Mouse (Mus musculus) NIH3T3 (cell line): ENCODE data around the gene Pccb.
A peak's percentile ranks its signal among the peaks of the same experiment; 100 is the strongest.

Experiments used
- DNase-seq: peaks from one replicate; pipeline ENCODE4 v3.0.0-alpha.2; 2012; ENCODE audit warnings: low read depth

Gene Pccb

DNA sequence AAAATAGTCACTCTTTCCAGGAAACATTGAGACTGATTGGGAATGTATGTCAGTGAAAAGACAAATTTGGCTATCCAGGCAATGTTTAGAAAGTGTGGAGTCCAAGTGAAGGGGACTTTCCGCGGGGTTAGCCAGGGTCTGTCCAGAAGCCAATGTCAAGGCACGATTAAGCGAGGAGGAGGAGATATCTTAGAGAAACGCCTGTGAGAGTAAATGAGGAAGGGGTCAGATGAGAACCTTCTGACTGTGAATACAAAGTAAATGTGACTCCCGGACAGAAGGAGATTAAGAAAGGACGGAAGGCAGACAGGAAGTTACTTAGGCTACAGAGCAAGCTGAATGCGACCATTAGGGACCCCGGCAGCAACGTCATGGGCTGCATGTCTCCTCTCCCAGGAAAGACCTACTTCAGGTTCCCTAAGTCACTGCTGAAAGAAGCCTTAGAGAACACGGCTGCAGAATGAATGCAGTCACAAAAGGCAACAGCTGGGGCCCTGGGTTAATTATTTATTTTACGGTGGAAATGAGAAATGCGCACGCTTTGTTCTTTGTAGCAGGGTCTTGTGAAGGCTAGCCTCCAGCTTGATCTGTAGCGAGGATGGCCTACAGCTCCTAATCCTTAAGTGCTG is 11.1 kb upstream of the Pccb start:
- DNase-seq = no peak

DNA sequence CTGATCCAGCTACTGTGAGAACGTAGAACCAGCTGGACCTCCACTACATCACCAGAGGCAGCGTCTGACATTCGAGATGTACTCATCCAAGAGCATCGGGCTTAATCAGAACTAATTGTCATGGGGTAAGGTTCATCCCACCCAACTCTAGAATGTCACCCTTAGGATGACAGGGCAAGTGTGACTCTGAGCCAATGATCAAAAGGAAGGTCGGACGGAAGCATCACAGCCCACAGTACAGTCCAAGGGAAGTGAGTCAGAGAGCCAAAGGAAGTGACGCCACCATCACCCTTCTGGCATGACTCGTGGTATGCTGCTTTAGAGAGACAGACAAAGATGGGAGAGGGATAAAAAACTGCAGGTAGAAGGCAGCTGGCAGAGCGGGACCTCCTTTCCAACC is 7.6 kb upstream of the Pccb start:
- DNase-seq = no peak

- DNase-seq = no peak
These were observed 6.8 kb upstream of the Pccb start for GRCm38 (mm10) chr9:101041508-101041907.

DNA sequence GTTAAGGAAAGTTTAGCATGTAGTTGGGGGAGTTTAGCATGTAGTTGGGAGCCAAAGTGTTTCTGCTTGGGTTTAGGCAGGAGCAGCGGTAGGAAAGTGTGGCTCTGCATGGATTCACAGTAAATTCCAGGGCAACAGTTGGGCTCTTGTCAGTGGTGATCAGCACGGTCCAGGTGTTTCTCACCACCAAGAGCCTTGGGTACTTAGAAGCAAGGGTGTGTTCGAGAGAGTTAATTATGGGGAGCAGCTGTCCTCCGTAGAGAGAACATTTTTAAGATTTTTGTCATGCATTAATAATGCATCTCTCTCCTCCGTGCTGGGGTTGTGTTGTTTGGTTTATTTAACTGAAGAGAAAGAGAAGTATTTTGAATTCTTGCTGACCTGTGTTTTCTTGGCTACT is 3.9 kb upstream of the Pccb start:
- DNase-seq = no peak

- no peak for DNase-seq
These were observed 2.7 kb upstream of the Pccb start for GRCm38 (mm10) chr9:101037396-101037795.

- no peak for DNase-seq
These were observed 2.2 kb upstream of the Pccb start for GRCm38 (mm10) chr9:101036876-101037275.

DNA sequence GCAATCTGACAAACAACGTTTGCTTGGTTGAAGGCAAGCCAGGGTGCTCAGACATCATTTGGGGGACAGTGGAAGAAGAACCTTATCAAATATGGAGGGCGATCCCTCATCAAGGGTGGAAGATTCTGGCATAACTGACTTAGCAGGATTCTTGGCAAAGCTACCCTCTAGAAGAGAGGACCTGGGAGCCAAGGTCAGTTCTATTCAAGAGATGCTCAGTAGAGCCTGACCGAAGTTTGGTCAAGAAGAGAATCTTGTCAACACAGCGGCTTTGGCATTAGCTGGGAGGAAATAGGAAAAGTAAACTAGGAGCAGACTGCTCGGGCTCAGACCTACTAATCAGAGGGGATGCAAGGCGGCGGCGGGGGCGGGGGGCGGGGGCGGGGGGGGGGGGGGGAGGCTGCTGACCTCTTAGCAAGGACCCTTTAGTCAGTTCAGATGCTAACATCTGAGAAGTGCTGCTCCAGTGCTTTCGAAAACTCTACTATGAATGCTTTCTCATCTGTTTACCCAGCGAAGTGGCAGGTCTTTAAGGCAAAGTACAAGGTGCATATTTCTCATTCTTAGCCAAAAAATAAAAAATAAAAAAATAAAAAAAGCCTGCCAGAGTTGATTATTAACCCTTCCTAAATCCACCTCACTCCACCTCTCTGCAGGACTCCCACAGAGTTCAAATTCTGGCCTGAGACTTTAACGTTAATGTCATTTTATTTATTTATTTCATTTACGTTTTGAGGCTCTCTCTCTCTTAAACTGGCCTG is 1.3 kb upstream of the Pccb start:
- DNase-seq = no peak

DNA sequence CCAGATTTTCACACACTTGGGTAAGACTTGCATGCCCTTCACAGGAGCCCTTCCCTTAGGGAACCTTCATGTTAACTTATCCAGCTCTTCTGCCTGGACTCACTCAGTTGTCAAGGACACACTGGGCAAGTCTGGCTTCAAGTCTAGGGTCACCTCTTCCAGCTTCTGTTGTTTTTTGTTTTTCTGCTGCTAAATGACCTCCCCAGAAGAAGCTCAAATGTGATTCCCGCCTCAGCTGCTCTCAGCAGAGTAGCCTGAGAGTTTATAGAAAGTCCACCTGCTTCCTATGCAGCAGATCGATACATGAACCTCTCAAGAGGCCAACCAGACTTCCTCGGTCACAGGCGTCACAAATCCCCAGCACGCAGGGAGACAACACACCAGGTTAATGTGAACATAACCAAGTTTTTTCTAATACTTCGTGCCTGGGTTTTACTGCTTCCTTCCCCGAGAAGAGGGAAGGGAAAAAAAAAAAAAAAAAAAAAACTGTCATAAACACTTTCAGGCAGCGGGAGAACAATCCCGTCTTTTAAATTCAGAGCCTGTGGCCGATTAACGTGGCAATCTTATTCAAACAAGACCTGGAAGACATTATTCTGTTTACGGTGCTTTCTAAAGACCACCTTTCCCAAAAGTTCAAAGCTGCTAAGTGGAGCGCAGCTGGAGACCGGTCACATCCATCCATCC is 794 bp downstream of the Pccb start:
- DNase-seq = no peak

DNA sequence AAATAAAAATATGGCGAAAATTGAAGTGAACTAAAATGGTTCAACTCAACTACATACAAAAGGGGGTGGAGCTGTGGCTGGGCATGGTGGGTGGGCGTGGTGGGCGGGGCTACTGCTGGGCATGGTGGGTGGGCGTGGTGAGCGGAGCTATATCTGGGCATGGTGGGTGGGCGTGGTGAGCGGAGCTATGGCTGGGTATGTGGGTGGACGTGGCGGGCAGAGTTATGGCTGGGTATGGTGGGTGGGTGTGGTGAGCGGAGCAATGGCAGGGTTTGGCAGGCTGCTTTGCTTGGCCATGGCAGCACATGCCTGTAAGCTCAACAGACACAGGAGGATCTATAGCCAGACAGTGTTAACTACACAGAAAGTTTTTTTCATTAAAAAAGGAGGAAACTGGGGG is 15.9 kb downstream of the Pccb start:
- no peak for DNase-seq

DNA sequence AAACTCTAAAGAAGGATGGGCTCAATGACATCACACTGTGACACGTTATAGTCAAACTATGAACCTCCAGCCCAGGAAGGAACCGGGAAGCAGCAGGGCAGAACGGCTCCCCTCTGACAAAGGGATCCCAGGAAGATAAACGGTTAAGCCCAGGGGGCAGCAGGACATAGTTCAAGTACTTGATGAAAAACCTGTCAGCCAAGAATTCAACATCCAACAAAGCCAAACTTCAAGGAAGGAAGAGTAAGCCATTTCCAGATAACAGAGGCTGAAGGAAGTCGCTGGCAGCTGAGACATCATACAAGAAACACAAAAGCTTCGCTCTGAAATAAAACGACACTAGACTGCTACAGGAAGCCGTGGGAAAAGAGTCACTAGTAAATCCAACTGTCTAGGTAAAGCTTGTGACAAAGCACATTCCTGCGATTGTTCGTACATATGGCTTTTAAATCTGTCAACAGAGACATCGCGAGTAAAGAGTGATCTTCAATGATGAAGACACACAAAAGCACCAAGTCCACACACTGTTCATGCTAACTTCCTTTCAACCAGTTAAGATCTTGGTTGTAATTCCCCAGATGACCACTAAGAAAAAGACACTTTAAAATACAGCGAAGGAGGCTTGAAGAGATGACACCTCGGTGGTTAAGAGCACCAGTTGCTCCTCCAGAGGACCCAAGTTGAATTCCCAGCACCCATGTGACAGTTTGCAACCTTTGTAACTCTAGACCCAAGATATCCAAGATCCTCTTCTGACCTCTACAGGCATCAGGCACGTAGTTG is 16.8 kb downstream of the Pccb start:
- no peak for DNase-seq

- no peak for DNase-seq
These were observed 19.4 kb downstream of the Pccb start for GRCm38 (mm10) chr9:101015324-101015723.

DNA sequence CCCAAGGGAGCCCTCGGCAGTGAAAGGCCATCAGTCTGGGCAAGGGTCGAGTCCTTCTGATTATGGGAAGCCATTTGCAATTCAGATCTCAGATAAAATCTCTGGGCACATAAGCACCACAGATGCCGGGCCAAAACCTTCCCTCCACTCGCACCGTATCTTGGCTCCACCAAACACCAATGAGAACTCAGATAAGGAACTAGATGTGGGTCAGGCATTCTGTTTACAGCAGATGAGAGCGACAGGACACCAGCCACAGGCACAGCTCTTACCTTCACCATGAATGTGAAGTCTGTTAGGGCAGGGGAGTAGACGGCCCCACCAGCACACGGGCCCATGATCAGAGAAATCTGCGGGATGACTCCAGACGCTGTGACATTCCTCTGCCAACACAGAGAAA is 22.3 kb downstream of the Pccb start:
- DNase-seq = no peak

- DNase-seq = no peak
These were observed 28.8 kb downstream of the Pccb start for GRCm38 (mm10) chr9:101005866-101006265.

GRCm38 (mm10) chr9:101003302-101003701 is 31.4 kb downstream of the Pccb start:
- no peak for DNase-seq

DNA sequence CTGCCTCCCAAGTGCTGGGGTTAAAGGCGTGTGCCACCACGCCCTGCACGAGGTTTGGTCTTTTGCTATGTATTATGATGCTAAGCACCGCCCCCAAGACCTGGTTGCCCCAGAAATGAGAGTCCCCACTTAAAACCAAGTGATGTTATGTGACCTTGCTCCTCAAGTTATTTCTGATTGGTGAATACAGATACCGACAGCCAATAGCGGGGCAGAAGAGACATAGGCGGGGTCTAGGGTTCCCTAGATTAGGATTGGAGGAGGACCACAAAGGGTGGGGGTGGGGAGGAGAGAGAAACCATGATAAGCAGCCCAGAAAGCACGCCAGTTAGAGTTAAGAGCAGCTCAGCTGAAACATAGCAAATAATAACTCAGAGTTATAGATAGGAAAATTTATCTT is 31.9 kb downstream of the Pccb start:
- no peak for DNase-seq

- DNase-seq = peak; percentile 43
These were observed 32.6 kb downstream of the Pccb start for GRCm38 (mm10) chr9:101002053-101002452.

DNA sequence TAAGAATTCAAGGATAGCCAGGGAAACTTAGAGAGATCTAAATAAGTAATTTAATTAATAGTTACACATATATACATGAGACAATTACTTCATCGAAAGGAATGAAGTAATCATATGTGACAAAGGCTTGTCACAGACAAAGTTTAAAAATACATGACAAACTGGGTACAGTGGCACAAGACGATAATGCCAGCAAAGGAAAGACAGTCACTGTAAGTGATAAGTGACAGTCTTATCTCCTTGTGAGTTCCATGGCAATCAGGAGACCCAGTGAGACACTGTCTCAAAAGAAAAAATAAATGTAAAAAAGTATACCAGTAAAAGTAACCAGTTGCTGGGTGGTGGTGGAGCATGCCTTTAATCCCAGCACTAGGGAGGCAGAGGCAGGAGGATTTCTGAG is 37.6 kb downstream of the Pccb start:
- no peak for DNase-seq

GRCm38 (mm10) chr9:100993937-100994336 is 40.8 kb downstream of the Pccb start:
- no peak for DNase-seq

DNA sequence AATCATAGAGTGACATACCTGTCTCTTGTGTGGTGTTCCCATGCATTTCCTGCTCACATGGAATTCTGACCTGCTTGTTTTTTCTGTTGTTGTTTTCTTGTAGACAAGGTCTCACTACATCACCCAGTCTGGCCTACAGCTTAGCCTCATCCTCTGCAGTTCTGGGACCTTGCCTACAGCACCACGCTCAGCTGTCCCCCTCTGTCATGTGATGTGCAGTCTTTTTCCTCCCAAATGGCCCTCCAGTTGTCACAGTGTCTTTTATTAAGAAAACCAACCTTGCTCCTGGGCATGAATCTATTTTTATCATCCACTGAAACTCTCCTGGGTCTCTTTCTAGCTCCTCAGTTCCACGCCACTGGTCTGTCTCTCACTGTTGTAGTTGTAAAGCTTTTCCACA is 42.5 kb downstream of the Pccb start:
- no peak for DNase-seq

DNA sequence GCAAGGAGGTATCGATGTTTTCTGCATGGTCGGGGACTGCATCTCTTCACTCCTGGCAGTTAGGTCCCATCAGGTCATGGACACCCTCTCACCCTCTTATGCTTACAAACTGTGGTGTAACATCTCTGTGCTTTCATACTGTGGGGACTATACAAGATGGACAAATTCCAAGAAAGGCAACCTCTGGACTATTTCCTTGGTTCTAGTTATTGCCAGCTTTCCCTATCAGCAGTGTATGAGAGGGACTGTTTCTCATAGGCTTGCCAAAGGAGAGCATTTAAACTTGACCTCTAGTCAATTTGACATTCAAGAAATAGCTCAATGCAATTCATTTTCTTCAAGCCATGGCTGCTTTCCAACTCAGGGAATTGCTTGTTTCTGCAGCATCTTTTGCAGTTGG is 43.4 kb downstream of the Pccb start:
- DNase-seq = peak; percentile 10

DNA sequence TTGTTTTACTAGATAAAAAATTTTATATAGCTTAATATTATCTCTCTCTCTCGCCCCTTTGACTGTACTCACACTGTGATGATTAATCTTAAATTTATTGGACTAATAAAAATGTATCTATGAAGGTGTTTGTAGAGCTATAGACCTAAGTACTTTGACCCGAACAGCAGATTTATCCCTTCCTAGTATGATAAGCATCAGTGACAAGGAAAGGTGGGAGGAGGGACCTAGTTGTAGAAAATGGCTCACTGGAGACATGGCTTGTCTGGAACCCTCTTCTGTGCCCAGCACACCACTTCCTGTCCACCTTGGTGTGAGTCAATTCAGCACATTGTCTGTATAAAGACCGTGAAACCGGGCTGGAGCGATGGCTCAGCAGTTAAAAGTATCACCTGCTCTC is 44.1 kb downstream of the Pccb start:
- no peak for DNase-seq

- DNase-seq = no peak
These were observed 46.8 kb downstream of the Pccb start for GRCm38 (mm10) chr9:100987850-100988249.

- no peak for DNase-seq
These were observed 47.7 kb downstream of the Pccb start for GRCm38 (mm10) chr9:100987006-100987405.
